Mouse (Mus musculus) megakaryocyte, embryonic 14.5 days (primary cell): ENCODE results near the gene Psmg4.

ENCODE experiments used
- FLI1 ChIP-seq: IDR thresholded peaks from 2 replicates; pipeline ENCODE4 v1.6.1; 2012; ENCODE audit warnings: low read length, inconsistent platforms, mixed read lengths
- GATA1 ChIP-seq: IDR thresholded peaks from 3 replicates; pipeline ENCODE4 v1.6.1; 2012; ENCODE audit warnings: mixed read lengths, low read length, inconsistent platforms, borderline replicate concordance

DNA sequence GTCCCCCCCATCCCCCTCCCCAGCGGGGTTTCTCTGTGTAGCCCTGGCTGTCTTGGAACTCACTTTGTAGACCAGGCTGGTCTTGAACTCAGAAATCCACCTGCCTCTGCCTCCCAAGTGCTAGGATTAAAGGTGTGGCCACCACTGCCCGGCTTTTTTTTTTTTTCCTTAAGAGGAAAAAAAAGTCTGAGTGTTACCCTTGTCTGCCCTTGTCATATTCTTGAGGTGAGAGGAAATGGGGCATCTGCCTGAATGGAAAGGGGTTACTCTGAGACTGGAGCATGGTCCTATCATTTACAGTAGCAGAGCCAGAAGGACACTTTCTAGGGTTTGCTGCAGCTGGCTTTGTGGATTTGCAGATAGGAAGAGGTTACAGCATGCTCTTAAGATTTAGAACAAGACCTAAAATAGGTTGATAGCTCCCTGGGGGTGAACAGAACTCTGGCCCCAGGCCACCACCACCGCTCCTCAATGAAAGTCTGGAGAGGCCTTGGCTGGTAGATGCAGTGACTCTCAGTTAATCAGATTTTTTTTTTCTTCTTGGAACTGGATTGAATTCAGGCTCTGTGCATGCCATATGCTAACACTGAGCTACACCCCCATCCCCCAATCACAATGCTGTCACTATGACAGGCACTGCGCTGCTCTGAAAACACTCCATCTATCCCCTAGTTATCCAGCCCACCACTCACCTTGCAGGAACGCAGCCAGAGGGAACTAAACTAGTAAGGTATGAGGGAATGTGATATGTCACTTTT, 9.3 kb upstream of the Psmg4 start:
- TF ChIP-seq GATA1, result no peak
- no peak for TF ChIP-seq FLI1
